Mouse (Mus musculus): Measurements from ENCODE around the gene Nfs1. TPM values are rescaled to one million over a fixed set of nuclear protein-coding genes. Genes with fewer than 3 reads are reported as not detected.

Gene Nfs1
- total RNA-seq, 2 experiments from 2014 or later: 41.6 to 45.2 TPM

DNA sequence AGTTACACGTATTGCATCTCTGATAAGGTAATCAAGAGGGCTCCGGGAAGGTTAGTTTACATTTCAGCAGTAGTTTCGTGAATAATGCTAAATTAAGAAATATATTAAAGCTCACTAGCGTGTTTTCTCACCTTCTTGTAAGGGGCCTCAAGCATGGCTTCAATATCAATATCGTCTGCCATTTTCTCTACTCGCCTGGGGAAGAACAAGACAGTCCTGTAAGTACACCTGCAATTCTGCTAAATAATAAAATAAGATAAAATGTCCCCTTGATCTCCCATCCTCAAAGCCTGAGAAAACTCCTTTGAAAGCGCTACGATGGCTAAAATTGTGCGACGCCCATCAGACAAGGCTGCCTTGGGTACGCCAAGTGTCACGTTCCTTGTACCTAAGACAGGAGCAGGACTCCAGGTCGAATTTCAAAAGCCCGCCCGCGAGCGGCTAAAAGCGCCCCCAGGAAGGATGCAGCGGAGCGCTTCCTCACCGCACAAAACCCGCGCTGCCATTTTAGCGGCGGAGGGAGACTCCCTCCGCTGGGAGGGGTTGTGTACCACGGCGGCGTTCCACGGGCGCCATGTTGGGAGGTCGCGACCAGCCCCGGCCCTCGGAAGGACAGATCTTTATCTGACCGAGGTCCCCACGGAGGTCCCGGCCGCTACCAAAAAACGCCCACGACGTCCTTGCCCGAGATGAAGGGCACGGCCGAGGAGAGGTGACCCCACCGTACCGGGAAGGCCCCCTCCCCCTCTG, 35.2 kb upstream of the Nfs1 start:
- peak overlapping the region; percentile 100 for H3K27ac ChIP-seq

DNA sequence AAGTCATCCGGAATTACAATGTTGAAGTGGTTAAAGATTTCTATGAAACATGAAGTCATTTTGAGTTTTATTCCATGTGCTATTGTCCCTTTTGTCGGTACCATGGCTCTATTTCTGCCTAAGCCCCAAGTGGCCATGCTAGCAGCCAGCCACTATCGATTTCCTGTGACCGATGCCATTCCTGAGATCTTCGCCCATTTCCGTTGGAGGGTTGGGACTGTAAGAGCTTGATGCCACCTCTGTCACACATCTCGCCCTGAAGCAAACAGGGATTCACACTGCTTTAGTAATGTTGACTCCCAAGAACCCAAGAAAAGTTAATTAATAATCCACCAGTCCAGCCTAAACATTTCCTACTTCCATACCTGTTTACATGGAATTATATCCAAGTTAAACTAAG, 33.7 kb upstream of the Nfs1 start:
- no peak for TF ChIP-seq CTCF (conservative IDR thresholded peaks at IDR 0.05)
- no peak for DNase-seq (ENCODE audit: low spot score in 2 of 2)
- peak overlapping the region; percentile 90 for H3K4me3 ChIP-seq
- H3K27ac ChIP-seq: no peak overlapping the region

More for the DNA sequence above, 35.2 kb upstream of the Nfs1 start:
- peak; percentile 64 to 79 for DNase-seq (ENCODE audit: low spot score in 2 of 2)
- peak overlapping the region; percentile 90 for H3K4me3 ChIP-seq
- TF ChIP-seq CTCF (conservative IDR thresholded peaks at IDR 0.05): peak; percentile 31

DNA sequence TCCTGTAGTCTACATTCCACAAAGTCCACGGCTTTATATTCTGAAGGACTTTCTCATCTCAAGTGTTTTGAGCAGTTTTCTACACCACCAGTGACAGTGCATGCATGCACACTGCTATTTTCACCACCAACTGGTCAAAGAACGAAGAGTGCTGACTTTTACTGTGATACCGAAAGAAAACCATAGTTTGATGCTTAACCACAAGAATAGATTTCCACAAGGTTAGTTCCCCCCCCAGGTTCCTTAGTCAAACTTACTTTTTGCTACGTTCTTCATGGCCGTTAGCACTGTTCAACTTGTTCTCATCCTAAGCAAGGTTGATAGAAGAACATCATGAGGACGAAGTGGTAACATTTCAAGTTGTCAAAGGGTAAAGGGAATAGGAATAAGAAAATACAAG, 33.1 kb upstream of the Nfs1 start:
- H3K4me3 ChIP-seq: peak overlapping the region; percentile 90
- TF ChIP-seq CTCF (conservative IDR thresholded peaks at IDR 0.05): no peak
- DNase-seq (ENCODE audit: low spot score in 2 of 2): no peak
- H3K27ac ChIP-seq: no peak overlapping the region

DNA sequence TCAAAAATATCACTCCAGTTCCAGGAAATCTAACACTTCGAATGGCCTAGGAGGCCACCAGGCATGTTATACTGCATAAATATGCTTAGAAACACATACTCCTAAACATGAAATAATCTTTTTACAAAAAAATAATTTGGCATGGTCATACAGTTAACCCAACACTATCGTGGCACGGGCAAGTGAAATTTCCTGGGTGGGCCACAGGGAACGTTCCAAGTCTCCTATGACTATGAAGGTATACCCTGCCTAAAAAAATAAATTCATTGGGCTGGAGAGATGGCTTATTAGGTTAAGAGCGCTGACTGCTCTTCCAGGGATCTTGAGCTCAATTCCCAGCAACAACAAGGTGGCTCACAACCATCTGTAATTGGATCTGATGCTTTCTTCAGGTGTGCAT, 22.6 kb upstream of the Nfs1 start:
- H3K27ac ChIP-seq: no peak overlapping the region
- DNase-seq (ENCODE audit: low spot score in 2 of 2): no peak
- TF ChIP-seq CTCF (conservative IDR thresholded peaks at IDR 0.05): no peak
- no peak overlapping the region for H3K4me3 ChIP-seq

DNA sequence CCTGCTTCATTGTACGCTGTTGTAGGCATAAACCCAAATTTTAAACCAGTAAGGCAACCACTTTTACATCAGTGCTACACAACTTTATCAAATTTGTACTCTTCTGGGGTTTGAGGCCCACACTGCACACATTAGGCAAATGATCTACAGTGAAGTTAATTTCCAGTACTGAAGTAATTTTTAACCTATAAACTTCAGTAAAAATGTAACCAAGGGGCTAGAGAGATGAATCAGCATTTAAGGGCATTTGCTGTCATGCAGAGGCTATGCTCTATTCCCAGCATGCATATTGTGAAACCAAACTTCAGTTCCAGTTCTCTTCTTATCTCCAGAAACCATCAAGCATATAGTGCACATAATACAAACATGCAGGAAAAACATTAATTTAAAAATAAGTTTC, 21.5 kb upstream of the Nfs1 start:
- H3K4me3 ChIP-seq: no peak overlapping the region
- no peak for DNase-seq (ENCODE audit: low spot score in 2 of 2)
- no peak for TF ChIP-seq CTCF (conservative IDR thresholded peaks at IDR 0.05)
- H3K27ac ChIP-seq: no peak overlapping the region

DNA sequence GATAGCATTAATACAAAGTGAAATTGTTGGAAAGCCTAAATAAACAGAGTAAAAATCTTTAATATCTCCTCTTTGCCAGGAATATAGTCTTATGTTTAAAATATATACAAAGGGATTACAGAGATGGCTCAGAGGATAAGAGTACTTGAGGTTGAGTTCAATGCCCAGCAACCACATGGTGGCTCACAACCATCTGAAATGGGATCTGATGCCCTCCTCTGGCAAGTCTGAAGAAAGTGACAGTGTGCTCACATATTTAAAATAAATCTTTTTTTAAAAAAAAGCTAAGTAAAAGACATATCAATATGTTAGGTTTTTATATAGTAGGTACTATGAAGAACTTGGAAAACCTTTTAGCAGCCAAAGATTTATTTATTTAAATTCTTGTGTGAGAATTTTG, 7.6 kb upstream of the Nfs1 start:
- H3K4me3 ChIP-seq: no peak overlapping the region
- TF ChIP-seq CTCF (conservative IDR thresholded peaks at IDR 0.05): peak; percentile 65
- no peak for DNase-seq (ENCODE audit: low spot score in 2 of 2)

DNA sequence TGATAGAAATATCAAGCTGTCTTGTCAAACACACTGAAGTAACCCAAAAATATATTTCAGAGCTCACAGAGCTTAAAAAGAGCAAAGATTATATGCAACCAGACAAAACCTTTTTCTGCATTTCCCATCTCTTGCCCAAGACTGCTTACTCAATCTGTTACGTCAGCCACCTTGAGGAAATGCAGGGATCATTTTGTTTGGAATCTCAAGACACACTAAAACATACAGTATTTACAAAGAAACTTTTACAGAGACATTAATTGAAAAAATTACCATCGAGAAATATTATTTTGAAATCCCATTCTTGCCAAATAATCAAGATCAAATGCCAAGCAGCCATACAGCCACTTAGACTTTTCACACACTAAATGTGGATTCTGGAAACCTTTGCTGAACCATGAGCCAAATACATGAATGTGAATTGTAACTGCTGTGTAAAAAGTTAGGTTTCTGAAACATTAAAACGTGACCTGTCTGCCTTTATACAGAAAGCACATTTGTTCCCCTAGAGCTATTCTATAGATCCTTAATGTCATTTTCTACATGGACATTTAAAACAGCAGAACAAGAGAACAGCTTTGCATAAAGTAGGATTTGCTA, 3.4 kb upstream of the Nfs1 start:
- Histone ChIP-seq H3K4me3 (no peak overlapping the region), H3K27ac (no peak overlapping the region)
- DNase-seq (ENCODE audit: low spot score in 2 of 2): no peak
- TF ChIP-seq CTCF (conservative IDR thresholded peaks at IDR 0.05): no peak

More for the DNA sequence above, 7.6 kb upstream of the Nfs1 start:
- no peak overlapping the region for H3K27ac ChIP-seq

DNA sequence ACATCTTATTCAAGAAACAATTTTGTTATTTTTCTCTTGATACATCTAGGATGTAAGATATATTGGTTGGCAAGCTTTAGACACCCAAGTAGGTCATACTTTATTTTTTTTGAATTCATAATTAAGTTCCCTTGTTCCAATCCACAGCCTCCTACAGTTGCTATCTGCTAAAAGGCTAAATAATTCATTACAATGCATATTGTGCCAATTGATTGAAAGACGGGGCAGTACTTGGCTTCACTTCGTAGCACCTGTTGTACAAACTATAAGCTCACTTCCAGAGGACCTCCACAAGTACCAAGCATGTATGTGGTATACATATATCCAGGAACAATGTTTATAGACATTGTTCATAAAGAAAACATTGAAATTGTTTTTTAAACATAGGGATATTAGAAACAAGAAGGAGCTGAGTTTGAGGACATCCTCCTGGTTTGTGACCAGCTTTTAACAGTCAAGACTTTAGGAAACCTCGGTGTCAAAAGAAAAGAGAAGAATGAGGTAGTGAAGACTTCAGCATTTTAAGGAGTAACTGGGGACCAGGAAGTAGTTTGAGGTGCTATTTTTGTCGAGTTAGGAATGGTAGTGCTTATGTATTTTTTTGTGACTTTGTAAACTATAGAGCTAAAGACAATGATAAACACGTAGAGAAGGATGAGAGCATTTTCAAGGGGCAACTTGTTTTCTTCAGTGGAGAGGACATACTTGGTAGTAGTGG, 2.4 kb upstream of the Nfs1 start:
- Histone ChIP-seq H3K27ac (no peak overlapping the region), H3K4me3 (no peak overlapping the region)
- no peak for TF ChIP-seq CTCF (conservative IDR thresholded peaks at IDR 0.05)
- no peak for DNase-seq (ENCODE audit: low spot score in 2 of 2)

DNA sequence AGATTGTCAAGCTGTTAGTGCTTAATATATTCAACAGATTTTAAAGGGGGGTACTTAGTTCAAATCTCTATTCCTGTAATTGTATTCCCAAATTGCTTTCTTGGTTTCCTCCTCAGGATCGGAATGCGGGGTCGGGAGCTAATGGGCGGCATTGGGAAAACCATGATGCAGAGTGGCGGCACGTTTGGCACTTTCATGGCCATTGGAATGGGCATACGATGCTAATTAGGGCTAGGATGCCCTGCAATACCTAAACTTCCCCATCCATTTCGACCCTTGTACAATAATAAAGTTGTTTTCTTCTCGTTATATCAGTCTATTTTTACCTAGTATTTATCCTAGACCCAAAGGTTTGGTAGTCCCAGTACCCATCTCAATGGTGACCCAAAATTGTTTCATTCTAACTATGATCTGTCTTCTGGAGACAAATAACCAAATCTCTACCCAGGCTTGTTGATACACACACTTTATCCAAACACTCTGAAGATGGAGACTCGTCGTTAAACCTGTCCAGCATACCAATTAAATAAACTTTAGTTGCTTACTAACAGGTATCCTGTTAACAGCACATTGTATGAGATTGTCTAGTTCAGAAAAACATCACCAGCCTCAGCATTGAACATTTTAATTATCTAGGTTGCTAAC, 1.6 kb upstream of the Nfs1 start:
- Histone ChIP-seq H3K4me3 (no peak overlapping the region), H3K27ac (no peak overlapping the region)
- DNase-seq (ENCODE audit: low spot score in 2 of 2): no peak
- no peak for TF ChIP-seq CTCF (conservative IDR thresholded peaks at IDR 0.05)

DNA sequence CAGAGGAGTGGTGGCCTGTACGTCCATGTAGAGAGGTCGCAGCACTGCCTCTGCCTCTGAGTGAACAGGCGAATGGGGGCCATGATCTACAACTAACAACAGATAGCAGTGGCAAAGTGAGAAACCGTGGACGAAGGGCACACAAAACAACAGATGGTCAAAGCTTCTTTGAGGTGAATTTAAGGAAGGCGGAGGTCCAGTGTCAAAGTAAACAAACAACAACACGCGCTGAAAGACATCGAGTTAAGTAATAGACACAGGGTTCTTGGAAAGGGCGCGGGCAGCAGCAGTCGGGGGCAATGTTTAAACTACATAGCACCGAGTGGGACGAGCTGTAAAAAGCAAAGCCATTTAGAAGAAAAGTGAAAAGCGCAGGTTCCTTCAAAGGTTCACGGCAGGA, 619 bp downstream of the Nfs1 start:
- no peak for DNase-seq (ENCODE audit: low spot score in 2 of 2)
- TF ChIP-seq CTCF (conservative IDR thresholded peaks at IDR 0.05): no peak
- H3K27ac ChIP-seq: peak overlapping the region; percentile 90
- H3K4me3 ChIP-seq: peak overlapping the region; percentile 95

DNA sequence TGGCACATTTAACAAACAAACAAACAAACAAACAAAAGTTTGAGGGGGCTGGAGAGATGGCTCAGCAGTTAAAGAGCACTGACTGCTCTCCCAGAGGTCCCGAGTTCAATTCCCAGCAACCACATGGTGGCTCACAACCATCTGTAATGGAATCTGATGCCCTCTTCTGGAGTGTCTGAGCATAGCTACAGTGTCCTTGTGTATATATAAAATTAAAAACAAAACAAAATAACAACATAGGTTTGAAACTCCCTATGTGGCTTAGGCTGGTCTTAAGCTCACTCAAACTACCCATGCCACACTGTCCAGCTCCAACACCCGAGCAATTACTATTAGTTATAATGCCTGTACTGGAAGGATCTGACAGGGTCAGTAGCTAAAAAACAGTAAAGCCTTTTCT, 1.2 kb downstream of the Nfs1 start:
- DNase-seq (ENCODE audit: low spot score in 2 of 2): no peak
- H3K27ac ChIP-seq: no peak overlapping the region; the same call in 1 of the 2 replicates
- TF ChIP-seq CTCF (conservative IDR thresholded peaks at IDR 0.05): peak; percentile 60
- H3K4me3 ChIP-seq: peak overlapping the region; percentile 95

DNA sequence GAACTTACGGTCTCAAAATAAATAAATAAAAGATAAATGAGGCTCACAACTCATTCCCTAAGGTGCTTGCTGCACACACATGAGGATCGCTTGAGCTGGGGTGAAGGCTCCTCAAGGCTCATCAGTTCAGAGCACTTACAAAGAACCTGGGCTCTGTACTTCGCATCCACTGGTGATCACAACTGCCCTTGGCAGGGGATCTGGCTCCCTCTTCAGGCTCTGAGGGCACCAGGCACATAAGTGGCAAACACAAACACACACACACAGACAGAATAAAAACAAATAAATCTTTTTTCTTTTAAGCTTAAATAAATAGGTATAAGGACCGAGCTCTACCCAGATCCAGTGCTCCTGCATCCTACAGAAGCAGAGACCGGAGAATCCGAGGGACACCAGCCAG, 8.3 kb downstream of the Nfs1 start:
- Histone ChIP-seq H3K4me3 (no peak overlapping the region), H3K27ac (no peak overlapping the region)
- DNase-seq (ENCODE audit: low spot score in 2 of 2): no peak
- peak; percentile 50 for TF ChIP-seq CTCF (conservative IDR thresholded peaks at IDR 0.05)

DNA sequence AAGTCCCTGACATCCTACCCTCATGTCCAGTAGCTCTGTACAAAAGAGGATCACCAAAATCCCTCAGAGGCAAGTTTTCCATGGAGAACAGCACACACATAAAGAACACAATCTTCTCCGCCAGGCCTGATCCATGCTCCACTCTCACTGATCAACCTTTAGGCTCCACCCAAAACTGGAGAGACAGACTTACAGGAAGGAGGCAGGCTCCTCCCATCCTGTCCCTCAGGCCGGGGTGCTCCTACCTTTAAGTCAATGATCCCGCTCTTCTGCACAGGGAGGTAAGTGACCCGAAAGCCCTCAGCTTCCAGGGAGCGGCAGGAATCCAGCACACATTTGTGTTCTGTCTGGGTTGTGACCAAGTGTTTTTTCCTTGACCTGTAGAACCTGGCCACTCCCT, 9.8 kb downstream of the Nfs1 start:
- no peak for DNase-seq (ENCODE audit: low spot score in 2 of 2)

More for the DNA sequence above, 9.8 kb downstream of the Nfs1 start:
- Histone ChIP-seq H3K4me3 (no peak overlapping the region), H3K27ac (no peak overlapping the region)
- TF ChIP-seq CTCF (conservative IDR thresholded peaks at IDR 0.05): no peak

Data from layer of hippocampus, adult 2 months (tissue).